Comparison of ENCODE assay signal across 10 mouse cellular contexts in genomic region chr2:96763538-96763937, GRCm38 (mm10).
DNase-seq lines count a peak whose midpoint lies in the region; ATAC-seq lines count a peak whose summit lies in the region.
"Had no signal": no experiment of that assay in that cellular context is flagged by ENCODE, and none has a peak within 500 bp of the region (broad histone marks: within the 10 kb centered on the region; RNA-seq: fewer than 3 reads in every experiment).

No protein-coding gene starts in this region.

- peak overlapping the region; percentile 57; the same call in 1 of the 2 replicates for H3K27ac ChIP-seq in forebrain, embryonic 13.5 days
- no peak overlapping the region for H3K27ac ChIP-seq in forebrain, embryonic 10.5 days
- H3K27ac ChIP-seq: heart, embryonic 13.5 days; liver, embryonic 15.5 days had no signal

- no peak overlapping the region for H3K4me2 ChIP-seq in forebrain, embryonic 13.5 days
- H3K4me2 ChIP-seq: heart, embryonic 13.5 days; liver, embryonic 15.5 days had no signal

- H3K4me3 ChIP-seq in forebrain, embryonic 13.5 days: no peak overlapping the region
- H3K4me3 ChIP-seq in forebrain, embryonic 10.5 days: no peak overlapping the region
- H3K4me3 ChIP-seq: heart, embryonic 13.5 days; liver, embryonic 15.5 days had no signal

- H3K4me1 ChIP-seq in forebrain, embryonic 13.5 days: peaks cover 3% of the 10 kb centered on the region; the same call in 1 of the 2 replicates
- no peaks in the 10 kb centered on the region for H3K4me1 ChIP-seq in forebrain, embryonic 10.5 days
- H3K4me1 ChIP-seq: heart, embryonic 13.5 days; liver, embryonic 15.5 days had no signal

- ATAC-seq in forebrain, embryonic 13.5 days: peak; percentile 91

- no peaks in the 10 kb centered on the region for H3K9me3 ChIP-seq in forebrain, embryonic 13.5 days (replicated peaks)
- no peaks in the 10 kb centered on the region for H3K9me3 ChIP-seq in forebrain, embryonic 10.5 days
- H3K9me3 ChIP-seq: heart, embryonic 13.5 days; liver, embryonic 15.5 days had no signal

- H3K9ac ChIP-seq in forebrain, embryonic 13.5 days: no peak overlapping the region
- H3K9ac ChIP-seq: heart, embryonic 13.5 days; liver, embryonic 15.5 days had no signal

- intact Hi-C loops in gastrocnemius, postnatal 36 days (cut with DNase I): no loop called here

- DNase-seq in forebrain, embryonic 10.5 days (ENCODE audit: extremely low spot score, low spot score): no peak
- DNase-seq in layer of hippocampus, adult 18-20 months (ENCODE audit: low spot score in 2 of 2): peak; percentile 47 to 74
- no peak for DNase-seq in layer of hippocampus, postnatal 10 days (ENCODE audit: low spot score in 2 of 2)
- DNase-seq in cerebellum, adult 9-11 months: peak; percentile 78
- DNase-seq in layer of hippocampus, postnatal 14 days (ENCODE audit: low spot score in 2 of 2): peak; percentile 7 to 33
- no peak for DNase-seq in gastrocnemius, postnatal 36 days
- DNase-seq in liver: no peak

- no peaks in the 10 kb centered on the region for H3K27me3 ChIP-seq in forebrain, embryonic 13.5 days
- H3K27me3 ChIP-seq in forebrain, embryonic 10.5 days (ENCODE audit: poor library complexity, severe bottlenecking): no peaks in the 10 kb centered on the region
- H3K27me3 ChIP-seq: heart, embryonic 13.5 days; liver, embryonic 15.5 days had no signal

- H3K36me3 ChIP-seq in forebrain, embryonic 13.5 days (ENCODE audit: poor library complexity, severe bottlenecking): no peaks in the 10 kb centered on the region
- no peaks in the 10 kb centered on the region for H3K36me3 ChIP-seq in forebrain, embryonic 10.5 days (replicated peaks)
- H3K36me3 ChIP-seq: heart, embryonic 13.5 days; liver, embryonic 15.5 days had no signal

- WGBS in forebrain, embryonic 13.5 days: 66% methylated on average over 5 of the region's 5 CpGs
- WGBS in forebrain, embryonic 10.5 days: 90% methylated on average over 5 of the region's 5 CpGs

Comparison
In these comparisons a context has a peak if more than half of its experiments do, and no peak if none do; other contexts are left out.
1. DNase-seq: peak in layer of hippocampus, adult 18-20 months (2 of 2), cerebellum, adult 9-11 months (single experiment) and layer of hippocampus, postnatal 14 days (2 of 2); none in forebrain, embryonic 10.5 days (single experiment), layer of hippocampus, postnatal 10 days (0 of 2), gastrocnemius, postnatal 36 days (0 of 2) and liver (single experiment).